Mouse (Mus musculus): ENCODE measurements around the gene Atf7ip. TPM values are rescaled to one million over a fixed set of nuclear protein-coding genes. Genes with fewer than 3 reads are reported as not detected.
A peak's percentile ranks its signal among the peaks of the same experiment; 100 is the strongest.

Atf7ip gene
- polyA plus RNA-seq, 1 experiment from 2014 or later = 31.2 TPM

GRCm38 (mm10) chr6:136535176-136535575 lies 29.2 kb downstream of the Atf7ip start:
- Histone ChIP-seq H3K4me3 (ENCODE audit: low read depth, low read length) (no peak overlapping the region), H3K4me1 (replicated peaks; ENCODE audit: control insufficient read depth, insufficient read depth, low read length) (peaks cover 29% of the 10 kb centered on the region), H3K36me3 (ENCODE audit: control insufficient read depth, insufficient read depth, low read length) (0 out of 2 replicates have a peak, but pooled peaks cover 5% of the 10 kb centered on the region), H3K9me3 (ENCODE audit: control insufficient read depth, low read length) (no peaks in the 10 kb centered on the region), H3K4me2 (0 out of 2 replicates have a peak overlapping the region, but pooled peaks have one; percentile 21), H3K27me3 (replicated peaks; ENCODE audit: control insufficient read depth, insufficient read depth, low read length) (no peaks in the 10 kb centered on the region), H3K27ac (ENCODE audit: low read depth, low read length) (no peak overlapping the region), H3K9ac (ENCODE audit: low read depth, low read length) (no peak overlapping the region)
- ATAC-seq (replicated peaks; ENCODE audit: low FRiP score) (no peak), DNase-seq (ENCODE audit: low spot score) (no peak)
- WGBS = 63% methylated on average over 5 of the region's 5 CpGs

DNA sequence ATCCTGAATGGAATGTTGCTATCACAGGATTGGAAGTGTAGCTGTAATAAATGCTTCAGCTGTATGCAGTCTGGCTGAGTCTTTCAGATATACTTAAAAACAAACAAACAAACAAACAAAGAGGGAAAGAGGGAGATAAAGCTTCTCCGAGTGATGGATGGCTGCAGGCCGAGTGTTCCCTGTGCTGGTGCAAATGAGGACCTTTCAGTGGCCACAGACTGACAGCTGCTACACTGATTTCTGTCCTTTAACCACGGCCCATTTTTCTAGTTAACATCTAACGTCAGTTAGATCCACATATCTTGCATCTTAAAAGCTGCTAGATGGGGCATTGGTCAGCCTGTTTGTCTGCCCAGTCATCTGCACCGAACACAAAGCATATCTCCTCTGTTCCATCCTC lies 30.2 kb downstream of the Atf7ip start:
- Histone ChIP-seq H3K27ac (ENCODE audit: low read depth, low read length) (no peak overlapping the region), H3K4me3 (ENCODE audit: low read depth, low read length) (no peak overlapping the region), H3K9me3 (ENCODE audit: control insufficient read depth, low read length) (no peaks in the 10 kb centered on the region), H3K27me3 (replicated peaks; ENCODE audit: control insufficient read depth, insufficient read depth, low read length) (no peaks in the 10 kb centered on the region), H3K4me2 (no peak overlapping the region), H3K4me1 (replicated peaks; ENCODE audit: control insufficient read depth, insufficient read depth, low read length) (peaks cover 25% of the 10 kb centered on the region), H3K9ac (ENCODE audit: low read depth, low read length) (no peak overlapping the region), H3K36me3 (ENCODE audit: control insufficient read depth, insufficient read depth, low read length) (0 out of 2 replicates have a peak, but pooled peaks cover 5% of the 10 kb centered on the region)
- DNase-seq (ENCODE audit: low spot score) (no peak), ATAC-seq (replicated peaks; ENCODE audit: low FRiP score) (no peak)
- 56% methylated on average over 5 of the region's 5 CpGs for WGBS

GRCm38 (mm10) chr6:136541350-136541749 lies 35.4 kb downstream of the Atf7ip start:
- H3K4me1 ChIP-seq (replicated peaks; ENCODE audit: control insufficient read depth, insufficient read depth, low read length) = peaks cover 17% of the 10 kb centered on the region
- no peak overlapping the region for H3K4me3 ChIP-seq (ENCODE audit: low read depth, low read length)
- DNase-seq (ENCODE audit: low spot score) (no peak), ATAC-seq (replicated peaks; ENCODE audit: low FRiP score) (no peak)
- no peaks in the 10 kb centered on the region for H3K9me3 ChIP-seq (ENCODE audit: control insufficient read depth, low read length)
- no peak overlapping the region for H3K27ac ChIP-seq (ENCODE audit: low read depth, low read length)
- 0 out of 2 replicates have a peak, but pooled peaks cover 2% of the 10 kb centered on the region for H3K36me3 ChIP-seq (ENCODE audit: control insufficient read depth, insufficient read depth, low read length)
- whole genome bisulfite sequencing = 81% methylated on average over 5 of the region's 5 CpGs
- H3K27me3 ChIP-seq (replicated peaks; ENCODE audit: control insufficient read depth, insufficient read depth, low read length) = no peaks in the 10 kb centered on the region
- H3K9ac ChIP-seq (ENCODE audit: low read depth, low read length) = no peak overlapping the region
- no peak overlapping the region for H3K4me2 ChIP-seq

GRCm38 (mm10) chr6:136542105-136542504 lies 36.1 kb downstream of the Atf7ip start:
- ATAC-seq (replicated peaks; ENCODE audit: low FRiP score) = no peak
- WGBS = 94% methylated on average over 1 of the region's 1 CpGs
- Histone ChIP-seq H3K4me2 (no peak overlapping the region), H3K27me3 (replicated peaks; ENCODE audit: control insufficient read depth, insufficient read depth, low read length) (no peaks in the 10 kb centered on the region), H3K4me3 (ENCODE audit: low read depth, low read length) (no peak overlapping the region), H3K4me1 (replicated peaks; ENCODE audit: control insufficient read depth, insufficient read depth, low read length) (peaks cover 17% of the 10 kb centered on the region), H3K36me3 (ENCODE audit: control insufficient read depth, insufficient read depth, low read length) (0 out of 2 replicates have a peak, but pooled peaks cover 2% of the 10 kb centered on the region), H3K27ac (ENCODE audit: low read depth, low read length) (no peak overlapping the region; the same call in 1 of the 2 replicates), H3K9ac (ENCODE audit: low read depth, low read length) (no peak overlapping the region), H3K9me3 (ENCODE audit: control insufficient read depth, low read length) (no peaks in the 10 kb centered on the region)
- DNase-seq (ENCODE audit: low spot score) = no peak

DNA sequence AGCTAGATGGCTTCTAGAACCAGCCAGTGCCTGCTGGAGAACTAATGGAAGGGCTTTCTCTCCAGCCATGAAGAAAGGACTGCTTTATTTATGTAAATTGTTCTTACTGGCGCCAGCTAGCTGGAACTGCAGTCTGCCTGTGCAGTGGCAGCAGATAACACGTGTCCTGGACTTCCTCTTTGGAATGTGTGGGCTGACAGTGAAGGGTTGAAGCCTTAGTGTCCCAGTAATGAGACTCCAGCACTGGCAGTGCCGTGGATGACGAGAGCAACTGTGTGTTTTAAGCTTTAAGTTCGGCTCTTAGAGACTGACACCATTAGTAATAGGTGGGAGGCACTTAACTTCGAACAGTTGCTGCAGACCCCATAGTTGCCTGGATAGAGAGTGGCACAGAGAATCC lies 37.2 kb downstream of the Atf7ip start:
- Histone ChIP-seq H3K27ac (ENCODE audit: low read depth, low read length) (peak overlapping the region; percentile 53), H3K4me2 (peak overlapping the region; percentile 43)
- peak; percentile 56 for DNase-seq (ENCODE audit: low spot score)

DNA sequence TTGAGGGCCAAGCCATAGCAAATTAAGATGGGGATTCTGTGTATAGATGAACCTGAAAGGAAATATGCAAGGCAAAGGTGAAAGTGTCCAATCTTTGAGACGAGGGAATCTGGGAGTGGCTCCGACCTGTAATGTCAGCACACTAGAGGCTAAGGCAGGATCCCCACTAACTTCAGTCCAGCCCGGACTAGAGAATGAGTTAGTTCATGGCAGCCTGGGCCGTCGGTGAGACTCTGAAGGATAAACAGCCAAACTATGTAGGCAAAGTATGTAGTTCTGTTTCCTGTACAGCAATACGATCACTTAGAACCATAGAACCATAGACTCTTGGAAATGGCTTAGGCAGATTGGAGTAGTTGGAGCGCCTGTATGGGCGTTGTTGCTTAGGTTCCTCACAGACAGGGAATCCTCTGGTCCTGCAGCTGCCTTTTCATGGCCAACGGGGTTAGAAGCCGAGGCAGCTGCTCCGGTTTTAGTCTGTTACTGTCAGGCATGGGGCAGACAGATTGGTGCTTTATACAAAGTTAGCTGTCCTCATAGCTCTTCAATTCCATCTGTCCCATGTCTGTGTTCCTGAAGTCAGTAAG lies 39.4 kb downstream of the Atf7ip start:
- H3K9ac ChIP-seq (ENCODE audit: low read depth, low read length) = no peak overlapping the region
- no peak overlapping the region for H3K4me2 ChIP-seq
- no peak overlapping the region for H3K4me3 ChIP-seq (ENCODE audit: low read depth, low read length)
- 90% methylated on average over 11 of the region's 11 CpGs for WGBS
- H3K36me3 ChIP-seq (ENCODE audit: control insufficient read depth, insufficient read depth, low read length) = no peaks in the 10 kb centered on the region
- H3K9me3 ChIP-seq (ENCODE audit: control insufficient read depth, low read length) = no peaks in the 10 kb centered on the region
- no peak for DNase-seq (ENCODE audit: low spot score)
- no peak overlapping the region for H3K27ac ChIP-seq (ENCODE audit: low read depth, low read length)
- peaks cover 22% of the 10 kb centered on the region for H3K4me1 ChIP-seq (replicated peaks; ENCODE audit: control insufficient read depth, insufficient read depth, low read length)
- ATAC-seq (replicated peaks; ENCODE audit: low FRiP score) = no peak
- no peaks in the 10 kb centered on the region for H3K27me3 ChIP-seq (replicated peaks; ENCODE audit: control insufficient read depth, insufficient read depth, low read length)

More for the DNA sequence above, 37.2 kb downstream of the Atf7ip start:
- no peak overlapping the region for H3K4me3 ChIP-seq (ENCODE audit: low read depth, low read length)
- H3K36me3 ChIP-seq (ENCODE audit: control insufficient read depth, insufficient read depth, low read length) = no peaks in the 10 kb centered on the region
- H3K4me1 ChIP-seq (replicated peaks; ENCODE audit: control insufficient read depth, insufficient read depth, low read length) = peaks cover 19% of the 10 kb centered on the region
- H3K9me3 ChIP-seq (ENCODE audit: control insufficient read depth, low read length) = no peaks in the 10 kb centered on the region
- 12% methylated on average over 6 of the region's 6 CpGs for WGBS
- H3K9ac ChIP-seq (ENCODE audit: low read depth, low read length) = peak overlapping the region; percentile 10; the same call in 1 of the 2 replicates
- ATAC-seq (replicated peaks; ENCODE audit: low FRiP score) = peak; percentile 76
- H3K27me3 ChIP-seq (replicated peaks; ENCODE audit: control insufficient read depth, insufficient read depth, low read length) = no peaks in the 10 kb centered on the region

- no peaks in the 10 kb centered on the region for H3K36me3 ChIP-seq (ENCODE audit: control insufficient read depth, insufficient read depth, low read length)
- no peaks in the 10 kb centered on the region for H3K27me3 ChIP-seq (replicated peaks; ENCODE audit: control insufficient read depth, insufficient read depth, low read length)
- no peak overlapping the region for H3K9ac ChIP-seq (ENCODE audit: low read depth, low read length)
- no peak overlapping the region for H3K27ac ChIP-seq (ENCODE audit: low read depth, low read length)
- H3K9me3 ChIP-seq (ENCODE audit: control insufficient read depth, low read length) = no peaks in the 10 kb centered on the region
- 64% methylated on average over 2 of the region's 2 CpGs for WGBS
- no peak overlapping the region for H3K4me3 ChIP-seq (ENCODE audit: low read depth, low read length)
- H3K4me1 ChIP-seq (replicated peaks; ENCODE audit: control insufficient read depth, insufficient read depth, low read length) = peaks cover 26% of the 10 kb centered on the region
- H3K4me2 ChIP-seq = no peak overlapping the region
- DNase-seq (ENCODE audit: low spot score) = no peak
- no peak for ATAC-seq (replicated peaks; ENCODE audit: low FRiP score)
Measured at GRCm38 (mm10) chr6:136546286-136546685, 40.3 kb downstream of the Atf7ip start.

GRCm38 (mm10) chr6:136546987-136547386 lies 41.0 kb downstream of the Atf7ip start:
- no peak overlapping the region for H3K4me3 ChIP-seq (ENCODE audit: low read depth, low read length)
- H3K36me3 ChIP-seq (ENCODE audit: control insufficient read depth, insufficient read depth, low read length) = no peaks in the 10 kb centered on the region
- DNase-seq (ENCODE audit: low spot score) = no peak
- H3K27ac ChIP-seq (ENCODE audit: low read depth, low read length) = no peak overlapping the region
- H3K27me3 ChIP-seq (replicated peaks; ENCODE audit: control insufficient read depth, insufficient read depth, low read length) = no peaks in the 10 kb centered on the region
- no peak overlapping the region for H3K9ac ChIP-seq (ENCODE audit: low read depth, low read length)
- H3K4me2 ChIP-seq = no peak overlapping the region
- H3K4me1 ChIP-seq (replicated peaks; ENCODE audit: control insufficient read depth, insufficient read depth, low read length) = peaks cover 20% of the 10 kb centered on the region
- H3K9me3 ChIP-seq (ENCODE audit: control insufficient read depth, low read length) = no peaks in the 10 kb centered on the region
- WGBS = 73% methylated on average over 7 of the region's 7 CpGs
- no peak for ATAC-seq (replicated peaks; ENCODE audit: low FRiP score)
